In the genomic region with DNA sequence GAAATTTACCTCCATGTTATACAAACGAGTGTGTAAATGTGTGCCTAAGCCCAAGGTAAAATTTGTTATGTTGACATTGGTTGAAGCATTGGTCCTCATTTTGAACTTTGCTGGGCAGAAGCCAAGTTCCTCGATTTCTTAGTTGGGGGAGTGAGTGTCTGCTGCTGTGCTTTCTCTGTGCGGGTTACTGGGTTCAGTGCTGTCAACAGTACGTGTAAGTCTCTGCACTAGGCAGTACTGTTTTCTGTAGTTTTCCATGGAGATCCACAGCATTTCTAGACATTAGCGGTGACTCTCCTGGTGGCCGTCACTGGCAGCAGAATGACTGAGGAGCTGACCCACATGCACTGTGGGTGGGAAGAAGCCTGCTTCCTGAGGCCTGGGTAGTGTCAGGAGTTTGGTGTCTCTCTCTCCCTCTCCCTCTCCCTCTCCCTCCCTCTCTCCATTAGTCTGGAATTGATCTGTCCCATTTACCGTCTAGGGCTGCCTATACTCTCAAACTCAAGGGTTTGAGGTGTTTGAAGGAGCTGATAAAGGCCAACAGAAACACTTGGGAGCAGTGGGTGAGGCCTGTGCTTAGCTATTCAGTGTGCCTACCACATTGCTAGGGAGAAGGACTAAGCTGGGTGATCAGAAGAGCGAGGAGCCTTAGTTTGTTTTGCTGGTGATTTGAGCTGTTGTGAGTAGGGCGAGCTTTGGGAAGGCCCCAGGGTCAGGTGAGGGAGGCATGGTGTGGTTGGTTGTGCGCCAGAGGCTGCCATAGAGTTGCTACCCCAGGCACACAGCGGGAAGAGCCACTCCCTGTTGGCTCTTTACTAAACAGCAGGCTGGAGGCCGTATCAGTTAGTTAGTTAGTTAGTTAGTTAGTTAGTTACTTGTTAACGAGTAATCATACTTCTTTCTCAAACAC, we compare ENCODE assay signal across 8 mouse cellular contexts. TPM values are rescaled to one million over a fixed set of nuclear protein-coding genes. Genes with fewer than 3 reads are reported as not detected.
DNase-seq lines count a peak whose midpoint lies in the region; ATAC-seq and TF ChIP-seq lines count a peak whose summit lies in the region.

No protein-coding gene starts in this region.

- peak; percentile 15 for DNase-seq in embryo, embryonic 10.5 days (ENCODE audit: low spot score)
- no peak for DNase-seq in embryo, embryonic 11 days
- no peak for DNase-seq in layer of hippocampus, adult 2 months (ENCODE audit: low spot score in 2 of 2)
- no peak for DNase-seq in layer of hippocampus, adult 9-10 months (ENCODE audit: low spot score)
- DNase-seq in Muller cell, postnatal 12 days (ENCODE audit: inconsistent ontology term) = peak; percentile 48
- DNase-seq in kidney, postnatal 14 days = peak; percentile 52
- no peak for DNase-seq in spleen, postnatal 14 days (ENCODE audit: low spot score in 2 of 2)

- no peak overlapping the region for H3K4me3 ChIP-seq in layer of hippocampus, adult 2 months

- peak overlapping the region; percentile 83 for H3K27ac ChIP-seq in layer of hippocampus, adult 2 months

- no peak for ATAC-seq in granulocyte monocyte progenitor cell, adult 5-6 weeks (replicated peaks; ENCODE audit: poor library complexity, severe bottlenecking)

- TF ChIP-seq CTCF in layer of hippocampus, adult 2 months (conservative IDR thresholded peaks at IDR 0.05) = peak; percentile 12; the same call in 1 of the 2 replicates

RNA-seq across cellular contexts. Expression of a gene that starts 45.8 kb away (rescaled TPM):
- 100 to 1,000 TPM; 158 TPM for total RNA-seq in layer of hippocampus, adult 2 months (2021)
- total RNA-seq in granulocyte monocyte progenitor cell, adult 5-6 weeks (2014; fragmentation: Nextera tagmentation) = 67.7 and 72.3 TPM in 2 replicates
- total RNA-seq in granulocyte monocyte progenitor cell, adult 5-6 weeks (2017) = 29.3 and 39.1 TPM in 2 replicates

Comparison
In these comparisons a context has a peak if more than half of its experiments do, and no peak if none do; other contexts are left out.
1. DNase-seq: peak in embryo, embryonic 10.5 days (single experiment), Muller cell, postnatal 12 days (single experiment) and kidney, postnatal 14 days (single experiment); none in embryo, embryonic 11 days (single experiment), layer of hippocampus, adult 2 months (0 of 2), layer of hippocampus, adult 9-10 months (single experiment) and spleen, postnatal 14 days (0 of 2).